Mouse (Mus musculus): Measurements from ENCODE around the gene Sntb2. TPM values are rescaled to one million over a fixed set of nuclear protein-coding genes. Genes with fewer than 3 reads are reported as not detected.
A peak's percentile ranks its signal among the peaks of the same experiment; 100 is the strongest.
"Not testable (repeated sequence)": the region's sequence is repeated elsewhere in the genome, so short reads cannot be mapped to it uniquely, and the experiment has no call there.

Sntb2 gene
- polyA plus RNA-seq, 1 experiment from 2014 or later = 10.0 TPM

GRCm38 (mm10) chr8:107030650-107031576 is 95.4 kb downstream of the Sntb2 start, which contains the start of gene Vps4a:
Gene Vps4a, plus strand, starts transcription at chr8:107031222.
- DNase-seq (ENCODE audit: low spot score) = peak; percentile 92

- no peak for DNase-seq (ENCODE audit: low spot score)
Measured at GRCm38 (mm10) chr8:107031577-107032090, 96.1 kb downstream of the Sntb2 start.

- not testable (repeated sequence) for DNase-seq (ENCODE audit: low spot score)
Measured at GRCm38 (mm10) chr8:107033609-107034008, 98.1 kb downstream of the Sntb2 start.

GRCm38 (mm10) chr8:107035641-107036040 is 100.1 kb downstream of the Sntb2 start:
- no peak for DNase-seq (ENCODE audit: low spot score)

GRCm38 (mm10) chr8:107036626-107037025 is 101.1 kb downstream of the Sntb2 start:
- no peak for DNase-seq (ENCODE audit: low spot score)

- no peak for DNase-seq (ENCODE audit: low spot score)
Measured at GRCm38 (mm10) chr8:107040632-107041031, 105.1 kb downstream of the Sntb2 start.

GRCm38 (mm10) chr8:107045478-107045877 is 109.9 kb downstream of the Sntb2 start:
- DNase-seq (ENCODE audit: low spot score) = no peak

GRCm38 (mm10) chr8:107046976-107047375 is 111.4 kb downstream of the Sntb2 start:
- no peak for DNase-seq (ENCODE audit: low spot score)

GRCm38 (mm10) chr8:107048061-107048941 is 112.8 kb downstream of the Sntb2 start, which contains the start of gene Pdf:
Gene Pdf, minus strand, starts transcription at chr8:107048614.
- DNase-seq (ENCODE audit: low spot score) = peak; percentile 81

GRCm38 (mm10) chr8:107049480-107049879 is 113.9 kb downstream of the Sntb2 start:
- DNase-seq (ENCODE audit: low spot score) = no peak

GRCm38 (mm10) chr8:107052046-107052445 is 116.5 kb downstream of the Sntb2 start:
- DNase-seq (ENCODE audit: low spot score) = no peak

- DNase-seq (ENCODE audit: low spot score) = peak; percentile 97
Measured at GRCm38 (mm10) chr8:107056076-107056972, 120.8 kb downstream of the Sntb2 start, which contains the start of the genes Cog8 and Nip7. Gene Cog8, minus strand, starts transcription at chr8:107056689. Gene Nip7, plus strand, starts transcription at chr8:107056877.

- DNase-seq (ENCODE audit: low spot score) = no peak
Measured at GRCm38 (mm10) chr8:107056973-107057369, 121.4 kb downstream of the Sntb2 start.

GRCm38 (mm10) chr8:107062613-107063012 is 127.1 kb downstream of the Sntb2 start:
- no peak for DNase-seq (ENCODE audit: low spot score)

- DNase-seq (ENCODE audit: low spot score) = no peak
Measured at GRCm38 (mm10) chr8:107065511-107066496, 130.3 kb downstream of the Sntb2 start, which contains the start of gene Tmed6. Gene Tmed6, minus strand, starts transcription at chr8:107065644.

Measured in thymus, postnatal 0 days (tissue).